Mouse (Mus musculus) forebrain, embryonic 12.5 days (tissue): ENCODE measurements around the gene Cfap299. TPM values are rescaled to one million over a fixed set of nuclear protein-coding genes. Genes with fewer than 3 reads are reported as not detected.
"Not testable (repeated sequence)": the region's sequence is repeated elsewhere in the genome, so short reads cannot be mapped to it uniquely, and the experiment has no call there.

Experiments used
- ATAC-seq: fragments of 200-750 bp; cut with Nextera tagmentation; 2 replicates; pipeline ENCODE4 v1.8.0; 2017; ENCODE audit warnings: moderate TSS enrichment; ENCODE audit not compliant: low FRiP score
- H3K27ac ChIP-seq: fragments of 300-500 bp; sonication (generic); 2 replicates; pipeline ENCODE4 v1.5.1; 2016; ENCODE audit warnings: mild to moderate bottlenecking
- H3K27me3 ChIP-seq: fragments of 300-500 bp; sonication (generic); 2 replicates; pipeline ENCODE4 v1.6.1; 2016; ENCODE audit warnings: mild to moderate bottlenecking
- H3K36me3 ChIP-seq: fragments of 300-500 bp; sonication (generic); replicated peaks from 2 replicates; pipeline ENCODE4 v1.6.1; 2016; ENCODE audit warnings: mild to moderate bottlenecking
- H3K4me1 ChIP-seq: fragments of 300-500 bp; sonication (generic); 2 replicates; pipeline ENCODE4 v1.6.1; 2016
- H3K4me2 ChIP-seq: fragments of 300-500 bp; sonication (generic); 2 replicates; pipeline ENCODE4 v1.6.1; 2016; ENCODE audit warnings: mild to moderate bottlenecking, moderate library complexity
- H3K4me3 ChIP-seq: fragments of 300-500 bp; sonication (generic); replicated peaks from 2 replicates; pipeline ENCODE4 v1.5.1; 2016; ENCODE audit warnings: mild to moderate bottlenecking
- H3K9ac ChIP-seq: fragments of 300-500 bp; sonication (generic); 2 replicates; pipeline ENCODE4 v1.6.1; 2016; ENCODE audit warnings: mild to moderate bottlenecking
- H3K9me3 ChIP-seq: fragments of 300-500 bp; sonication (generic); 2 replicates; pipeline ENCODE4 v1.6.1; 2016
- WGBS: fragments of 180-500 bp; shearing (Covaris S2); methylation state at CpG from one replicate; pipeline ENCODE4 v1.1.7; 2016; 5-methylcytosine and 5-hydroxymethylcytosine counted together
- polyA plus RNA-seq: library from polyadenylated mRNA; unstranded; fragments of >200 nt; fragmentation: Nextera tagmentation; extraction: Ambion mirVana; gene quantifications from 2 replicates; pipeline ENCODE4 v1.2.1, GENCODE M21; 2016

Gene Cfap299
- polyA plus RNA-seq, 1 experiment from 2014 or later: 0.46 TPM

- Histone ChIP-seq H3K4me1 (0 out of 2 replicates have a peak, but pooled peaks cover 5% of the 10 kb centered on the region), H3K4me3 (no peak overlapping the region), H3K4me2 (no peak overlapping the region), H3K27ac (no peak overlapping the region), H3K9me3 (no peaks in the 10 kb centered on the region), H3K27me3 (no peaks in the 10 kb centered on the region), H3K9ac (no peak overlapping the region), H3K36me3 (no peaks in the 10 kb centered on the region)
- ATAC-seq: peak; percentile 36; the same call in 1 of the 2 replicates
- 58% methylated on average over 7 of the region's 7 CpGs for WGBS
Measured at GRCm38 (mm10) chr5:98552811-98553601, 223.9 kb downstream of the Cfap299 start.

DNA sequence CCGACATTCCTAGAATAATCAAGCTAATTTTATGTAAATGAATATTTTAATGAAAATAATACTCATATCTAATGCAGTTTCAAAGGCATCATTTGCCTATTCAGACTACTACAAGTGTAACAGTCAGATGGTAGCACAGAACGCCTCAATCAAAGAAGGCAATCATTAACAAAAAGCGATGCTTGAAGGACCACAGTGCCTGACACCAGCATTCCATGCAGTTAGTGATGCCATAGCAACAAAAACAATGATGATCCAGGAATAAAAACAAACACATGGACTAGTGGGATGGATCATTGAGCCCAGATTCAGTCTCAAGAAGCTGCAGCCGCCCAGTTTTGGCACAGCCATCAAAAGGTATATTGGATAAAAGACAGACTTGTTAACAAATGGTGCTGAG lies 232.2 kb downstream of the Cfap299 start:
- H3K27ac ChIP-seq: no peak overlapping the region
- no peak overlapping the region for H3K4me3 ChIP-seq
- WGBS: 26% methylated on average over 4 of the region's 4 CpGs
- no peaks in the 10 kb centered on the region for H3K9me3 ChIP-seq
- no peak overlapping the region for H3K4me2 ChIP-seq
- no peak overlapping the region for H3K9ac ChIP-seq
- peaks cover 22% of the 10 kb centered on the region for H3K4me1 ChIP-seq
- H3K27me3 ChIP-seq: no peaks in the 10 kb centered on the region
- peak; percentile 57; the same call in 1 of the 2 replicates for ATAC-seq
- no peaks in the 10 kb centered on the region for H3K36me3 ChIP-seq

DNA sequence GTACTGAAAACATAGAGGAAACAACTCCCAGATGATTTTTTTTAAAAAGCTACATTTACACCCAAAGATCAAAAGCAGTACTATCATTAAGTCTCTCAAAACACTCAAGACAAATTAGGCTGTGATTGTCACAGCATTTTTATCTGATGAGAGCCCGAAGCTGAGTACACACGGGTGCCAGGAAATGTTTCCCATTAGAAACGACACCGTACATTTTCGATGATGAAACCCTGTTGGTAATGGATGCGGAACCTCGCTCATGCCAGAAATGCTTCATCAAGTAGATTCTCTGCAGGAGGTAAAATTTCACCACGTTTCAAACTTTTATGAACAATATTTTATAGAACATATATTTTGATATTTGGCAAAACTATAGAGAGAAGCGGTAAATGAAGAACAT lies 233.7 kb downstream of the Cfap299 start:
- no peaks in the 10 kb centered on the region for H3K36me3 ChIP-seq
- no peak overlapping the region for H3K27ac ChIP-seq
- H3K9me3 ChIP-seq: no peaks in the 10 kb centered on the region
- no peak overlapping the region for H3K9ac ChIP-seq
- peaks cover 29% of the 10 kb centered on the region for H3K4me1 ChIP-seq
- ATAC-seq: no peak
- 83% methylated on average over 9 of the region's 9 CpGs for WGBS
- H3K4me3 ChIP-seq: no peak overlapping the region
- H3K4me2 ChIP-seq: no peak overlapping the region
- H3K27me3 ChIP-seq: no peaks in the 10 kb centered on the region

DNA sequence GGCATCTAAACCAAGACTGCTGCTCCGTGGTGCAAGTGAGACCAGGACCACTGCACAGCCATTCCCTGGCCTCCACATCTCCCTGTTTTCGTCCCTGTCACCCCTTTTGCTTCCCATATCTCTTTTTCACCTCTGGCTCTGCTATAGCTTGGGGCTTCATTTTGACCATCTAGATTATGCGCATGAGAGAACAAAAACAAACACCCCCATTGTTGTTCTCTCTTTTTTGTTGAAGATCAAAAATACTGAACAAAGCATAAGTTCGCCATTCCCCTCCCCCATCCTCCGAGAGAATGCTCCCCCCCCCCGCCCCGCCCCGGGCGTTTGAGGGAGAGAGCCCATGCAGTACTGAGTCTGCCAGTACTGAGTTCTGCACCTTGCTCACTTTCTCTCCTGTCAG lies 234.7 kb downstream of the Cfap299 start:
- peak overlapping the region; percentile 50; the same call in 1 of the 2 replicates for H3K27ac ChIP-seq
- no peaks in the 10 kb centered on the region for H3K9me3 ChIP-seq
- no peaks in the 10 kb centered on the region for H3K36me3 ChIP-seq
- H3K4me2 ChIP-seq: no peak overlapping the region
- H3K4me3 ChIP-seq: no peak overlapping the region
- H3K9ac ChIP-seq: no peak overlapping the region
- peaks cover 29% of the 10 kb centered on the region for H3K4me1 ChIP-seq
- ATAC-seq: no peak
- no peaks in the 10 kb centered on the region for H3K27me3 ChIP-seq
- 27% methylated on average over 9 of the region's 9 CpGs for WGBS

GRCm38 (mm10) chr5:98566461-98567193 lies 237.5 kb downstream of the Cfap299 start:
- WGBS: 17% methylated on average over 6 of the region's 6 CpGs
- H3K27ac ChIP-seq: peak overlapping the region; percentile 84
- ATAC-seq: peak; percentile 90

GRCm38 (mm10) chr5:98568481-98568880 lies 239.4 kb downstream of the Cfap299 start:
- no peaks in the 10 kb centered on the region for H3K9me3 ChIP-seq
- H3K4me1 ChIP-seq: peaks cover 24% of the 10 kb centered on the region
- WGBS: 90% methylated on average over 4 of the region's 4 CpGs
- ATAC-seq: no peak
- no peak overlapping the region for H3K27ac ChIP-seq
- no peak overlapping the region for H3K4me3 ChIP-seq
- no peaks in the 10 kb centered on the region for H3K27me3 ChIP-seq
- H3K36me3 ChIP-seq: no peaks in the 10 kb centered on the region
- no peak overlapping the region for H3K4me2 ChIP-seq
- no peak overlapping the region for H3K9ac ChIP-seq

More at GRCm38 (mm10) chr5:98566461-98567193, 237.5 kb downstream of the Cfap299 start:
- H3K9me3 ChIP-seq: no peaks in the 10 kb centered on the region
- H3K4me3 ChIP-seq: no peak overlapping the region
- H3K4me1 ChIP-seq: peaks cover 25% of the 10 kb centered on the region
- H3K36me3 ChIP-seq: no peaks in the 10 kb centered on the region
- no peak overlapping the region for H3K9ac ChIP-seq
- no peaks in the 10 kb centered on the region for H3K27me3 ChIP-seq
- no peak overlapping the region for H3K4me2 ChIP-seq

DNA sequence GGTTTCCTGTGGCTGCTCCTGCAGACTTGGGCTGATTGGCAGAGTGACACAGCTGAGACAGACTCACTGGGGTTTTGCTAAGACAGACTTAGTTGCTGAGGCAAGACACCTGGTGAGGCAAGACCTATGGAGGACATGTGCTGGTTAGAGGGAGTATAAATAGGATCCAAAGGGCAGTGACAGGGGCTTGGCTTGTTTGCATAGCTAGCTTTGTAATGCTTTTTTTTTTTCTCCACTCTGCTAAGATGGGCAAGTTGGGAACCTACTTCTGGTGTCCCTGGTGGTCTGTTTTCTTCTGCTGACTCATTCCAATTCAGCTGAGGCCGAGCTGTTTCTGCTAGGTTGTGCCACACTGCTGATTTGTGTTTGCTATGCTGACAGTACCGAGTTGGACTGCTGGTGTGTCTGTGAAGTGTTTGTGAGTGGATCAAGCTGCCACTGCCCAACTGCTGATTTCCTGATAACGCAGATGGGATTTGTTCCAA lies 240.0 kb downstream of the Cfap299 start:
- 75% methylated on average over 3 of the region's 3 CpGs for WGBS
- no peak overlapping the region for H3K27ac ChIP-seq
- H3K9ac ChIP-seq: no peak overlapping the region
- ATAC-seq: no peak
- no peaks in the 10 kb centered on the region for H3K27me3 ChIP-seq
- no peak overlapping the region for H3K4me2 ChIP-seq
- no peak overlapping the region for H3K4me3 ChIP-seq
- no peaks in the 10 kb centered on the region for H3K36me3 ChIP-seq
- no peaks in the 10 kb centered on the region for H3K9me3 ChIP-seq
- peaks cover 18% of the 10 kb centered on the region for H3K4me1 ChIP-seq

DNA sequence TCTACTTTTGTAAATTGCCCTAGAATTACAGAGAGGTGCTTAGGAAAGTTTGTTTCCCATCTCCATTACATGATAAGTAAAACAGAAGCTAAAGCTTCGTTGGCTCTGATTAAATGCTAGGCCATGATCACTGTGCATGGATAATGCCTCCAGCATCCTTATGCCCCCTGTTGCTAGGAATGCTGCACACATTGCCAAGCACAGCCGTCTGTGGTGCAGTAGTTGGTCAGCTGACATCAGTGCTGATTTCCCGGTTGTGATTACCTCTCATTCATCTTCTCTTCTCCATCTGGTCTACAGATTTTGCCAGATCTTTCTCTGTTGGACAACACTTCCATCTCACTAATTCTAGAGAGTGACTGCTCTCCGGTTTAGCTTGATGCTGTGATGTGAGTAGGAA lies 243.3 kb downstream of the Cfap299 start:
- Histone ChIP-seq H3K4me2 (no peak overlapping the region), H3K4me3 (no peak overlapping the region), H3K36me3 (no peaks in the 10 kb centered on the region), H3K4me1 (peaks cover 7% of the 10 kb centered on the region), H3K9ac (no peak overlapping the region), H3K27ac (no peak overlapping the region), H3K9me3 (no peaks in the 10 kb centered on the region), H3K27me3 (no peaks in the 10 kb centered on the region)
- ATAC-seq: no peak
- WGBS: 59% methylated on average over 4 of the region's 4 CpGs

GRCm38 (mm10) chr5:98574711-98575470 lies 245.8 kb downstream of the Cfap299 start:
- no peak overlapping the region; the same call in 1 of the 2 replicates for H3K4me2 ChIP-seq
- 48% methylated on average over 12 of the region's 12 CpGs for WGBS
- no peaks in the 10 kb centered on the region for H3K27me3 ChIP-seq
- H3K9ac ChIP-seq: no peak overlapping the region
- no peaks in the 10 kb centered on the region for H3K9me3 ChIP-seq
- peak; percentile 64; the same call in 1 of the 2 replicates for ATAC-seq
- no peaks in the 10 kb centered on the region for H3K36me3 ChIP-seq
- no peak overlapping the region for H3K4me3 ChIP-seq
- H3K27ac ChIP-seq: peak overlapping the region; percentile 51; the same call in 1 of the 2 replicates
- H3K4me1 ChIP-seq: peaks cover 7% of the 10 kb centered on the region

GRCm38 (mm10) chr5:98575471-98575834 lies 246.3 kb downstream of the Cfap299 start:
- H3K36me3 ChIP-seq: no peaks in the 10 kb centered on the region
- no peak overlapping the region for H3K9ac ChIP-seq
- H3K4me3 ChIP-seq: no peak overlapping the region
- H3K27me3 ChIP-seq: no peaks in the 10 kb centered on the region
- H3K9me3 ChIP-seq: no peaks in the 10 kb centered on the region
- peak overlapping the region; percentile 51; the same call in 1 of the 2 replicates for H3K27ac ChIP-seq
- H3K4me2 ChIP-seq: no peak overlapping the region
- 65% methylated on average over 4 of the region's 4 CpGs for WGBS
- H3K4me1 ChIP-seq: peaks cover 7% of the 10 kb centered on the region
- no peak; the same call in 1 of the 2 replicates for ATAC-seq

- H3K27me3 ChIP-seq, H3K9ac ChIP-seq, H3K27ac ChIP-seq, ATAC-seq, H3K36me3 ChIP-seq, H3K4me3 ChIP-seq, H3K4me1 ChIP-seq, H3K9me3 ChIP-seq, H3K4me2 ChIP-seq: not testable (repeated sequence)
- WGBS: 90% methylated on average over 6 of the region's 6 CpGs
Measured at GRCm38 (mm10) chr5:98576538-98576937, 247.4 kb downstream of the Cfap299 start.

- no peak for ATAC-seq
- Histone ChIP-seq H3K36me3 (no peaks in the 10 kb centered on the region), H3K4me1 (peaks cover 7% of the 10 kb centered on the region), H3K27me3 (no peaks in the 10 kb centered on the region), H3K9me3 (no peaks in the 10 kb centered on the region), H3K27ac (no peak overlapping the region), H3K4me3 (no peak overlapping the region), H3K4me2 (no peak overlapping the region), H3K9ac (no peak overlapping the region)
- WGBS: 87% methylated on average over 2 of the region's 2 CpGs
Measured at GRCm38 (mm10) chr5:98578398-98578797, 249.3 kb downstream of the Cfap299 start.
